Mouse (Mus musculus): ENCODE data around the gene Sympk.

- no peak for TF ChIP-seq POLR2A (IDR thresholded peaks at IDR 0.05; ENCODE audit: low read depth, low read length)
- no peak for TF ChIP-seq CTCF (IDR thresholded peaks at IDR 0.05; ENCODE audit: extremely low read depth, insufficient read length, insufficient replicate concordance, low read depth, low read length)
Observed at GRCm38 (mm10) chr7:18991660-18992293, 32.4 kb upstream of the Sympk start.
